Mouse (Mus musculus): ENCODE measurements around the gene Il15ra.

DNA sequence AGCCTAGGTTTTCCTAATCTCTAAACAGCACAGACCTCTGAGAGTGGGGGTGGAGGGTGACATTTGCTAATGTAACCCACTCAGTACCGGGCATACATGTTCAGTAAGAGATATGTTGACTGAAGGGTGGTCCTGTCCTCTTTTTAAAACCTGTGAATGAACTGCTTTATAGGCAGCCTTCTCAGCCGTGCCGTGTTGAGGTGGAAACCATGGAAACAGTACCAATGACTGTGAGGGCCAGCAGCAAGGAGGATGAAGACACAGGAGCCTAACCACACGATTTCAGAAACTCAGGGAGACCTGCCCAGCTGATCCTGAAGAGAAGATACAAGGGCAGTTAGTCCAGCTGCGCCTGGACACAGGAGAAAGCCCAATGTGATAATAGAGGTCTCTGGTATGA, 27.9 kb downstream of the Il15ra start:
- no peak for TF ChIP-seq GATA1 (IDR thresholded peaks at IDR 0.05; ENCODE audit: low read length)
- TF ChIP-seq TAL1 (IDR thresholded peaks at IDR 0.05; ENCODE audit: low read length) = no peak

Data from erythroblast, embryonic 14.5 days (primary cell).